Mouse (Mus musculus) midbrain, postnatal 0 days (tissue): ENCODE data around the gene Tmem14c. TPM values are rescaled to one million over a fixed set of nuclear protein-coding genes. Genes with fewer than 3 reads are reported as not detected.
A peak's percentile ranks its signal among the peaks of the same experiment; 100 is the strongest.

Experiments used
- ATAC-seq: fragments of 200-750 bp; cut with Nextera tagmentation; 2 replicates; pipeline ENCODE4 v1.8.0; 2017; ENCODE audit warnings: moderate number of reproducible peaks, mild to moderate bottlenecking, moderate TSS enrichment, moderate library complexity; ENCODE audit not compliant: low FRiP score
- DNase-seq: peaks from one replicate; pipeline ENCODE4 v3.0.0-alpha.2; 2015; ENCODE audit warnings: low spot score
- H3K27ac ChIP-seq: fragments of 300-500 bp; sonication (generic); 2 replicates; pipeline ENCODE4 v1.5.1; 2014; ENCODE audit warnings: low read depth, mild to moderate bottlenecking, low read length, mixed read lengths
- H3K27me3 ChIP-seq: fragments of 300-500 bp; sonication (generic); 2 replicates; pipeline ENCODE4 v1.6.1; 2014; ENCODE audit warnings: low read length, control low read depth, mixed read lengths; ENCODE audit not compliant: insufficient read depth
- H3K36me3 ChIP-seq: fragments of 300-500 bp; sonication (generic); 2 replicates; pipeline ENCODE4 v1.6.1; 2014; ENCODE audit warnings: low read length, control low read depth, mixed read lengths; ENCODE audit not compliant: insufficient read depth
- H3K4me1 ChIP-seq: fragments of 300-500 bp; sonication (generic); 2 replicates; pipeline ENCODE4 v1.6.1; 2014; ENCODE audit warnings: mild to moderate bottlenecking, control low read depth, antibody characterized with exemption, low read length, mixed read lengths; ENCODE audit not compliant: insufficient read depth
- H3K4me2 ChIP-seq: fragments of 300-500 bp; sonication (generic); 2 replicates; pipeline ENCODE4 v1.6.1; 2014; ENCODE audit warnings: low read depth, mild to moderate bottlenecking, low read length, mixed read lengths; ENCODE audit not compliant: poor library complexity, severe bottlenecking
- H3K4me3 ChIP-seq: fragments of 300-500 bp; sonication (generic); 2 replicates; pipeline ENCODE4 v1.5.1; 2014; ENCODE audit warnings: low read depth, mild to moderate bottlenecking, low read length, moderate library complexity
- H3K9ac ChIP-seq: fragments of 300-500 bp; sonication (generic); replicated peaks from 2 replicates; pipeline ENCODE4 v1.6.1; 2014; ENCODE audit warnings: mild to moderate bottlenecking, low read length, moderate library complexity, mixed read lengths; ENCODE audit not compliant: poor library complexity, severe bottlenecking
- H3K9me3 ChIP-seq: fragments of 300-500 bp; sonication (generic); 2 replicates; pipeline ENCODE4 v1.6.1; 2016; ENCODE audit warnings: low read length, control low read depth
- CTCF ChIP-seq: IDR thresholded peaks from 2 replicates; pipeline ENCODE4 v1.5.1; 2016; ENCODE audit warnings: antibody characterized with exemption, mild to moderate bottlenecking
- WGBS: fragments of 180-500 bp; shearing (Covaris S2); extraction: QIAGEN DNeasy Blood & Tissue Kit; methylation state at CpG from one replicate; pipeline ENCODE4 v1.1.7; 2014; 5-methylcytosine and 5-hydroxymethylcytosine counted together
- polyA plus RNA-seq: library from polyadenylated mRNA; unstranded; fragments of >200 nt; fragmentation: Nextera tagmentation; extraction: Ambion mirVana; gene quantifications from 2 replicates; pipeline ENCODE4 v1.2.1, GENCODE M21; 2015
- total RNA-seq: library from RNA; depleted of rRNA; stranded (reverse); fragments of >200 nt; gene quantifications from 2 replicates; pipeline ENCODE4 v1.2.3, GENCODE M21; 2014; rRNA removed

Gene Tmem14c
- total and polyA plus RNA-seq, 2 experiments from 2014 or later, result 34.3 to 112 TPM

GRCm38 (mm10) chr13:41042511-41042910 is 26.4 kb downstream of the Tmem14c start:
- Histone ChIP-seq H3K36me3 (no peaks in the 10 kb centered on the region), H3K27me3 (no peaks in the 10 kb centered on the region), H3K9ac (no peak overlapping the region), H3K9me3 (no peaks in the 10 kb centered on the region), H3K27ac (no peak overlapping the region), H3K4me2 (no peak overlapping the region), H3K4me3 (no peak overlapping the region), H3K4me1 (no peaks in the 10 kb centered on the region)
- DNase-seq (no peak), ATAC-seq (no peak)
- 91% methylated on average over 4 of the region's 4 CpGs for WGBS
- TF ChIP-seq CTCF, result no peak

GRCm38 (mm10) chr13:41045901-41046300 is 29.8 kb downstream of the Tmem14c start:
- no peak for ATAC-seq
- no peak for TF ChIP-seq CTCF
- Histone ChIP-seq H3K9ac (no peak overlapping the region), H3K9me3 (no peaks in the 10 kb centered on the region), H3K4me3 (no peak overlapping the region), H3K27me3 (no peaks in the 10 kb centered on the region), H3K4me2 (no peak overlapping the region), H3K27ac (no peak overlapping the region), H3K4me1 (no peaks in the 10 kb centered on the region), H3K36me3 (no peaks in the 10 kb centered on the region)
- 89% methylated on average over 8 of the region's 8 CpGs for WGBS
- DNase-seq, result no peak

- Histone ChIP-seq H3K4me3 (no peak overlapping the region), H3K36me3 (no peaks in the 10 kb centered on the region), H3K9me3 (no peaks in the 10 kb centered on the region), H3K4me1 (no peaks in the 10 kb centered on the region), H3K27ac (no peak overlapping the region), H3K27me3 (no peaks in the 10 kb centered on the region), H3K4me2 (no peak overlapping the region), H3K9ac (no peak overlapping the region)
- DNase-seq, result no peak
- ATAC-seq, result no peak
- 87% methylated on average over 6 of the region's 6 CpGs for WGBS
- TF ChIP-seq CTCF, result peak; percentile 37; the same call in 1 of the 2 replicates
These were observed 31.2 kb downstream of the Tmem14c start for GRCm38 (mm10) chr13:41047280-41047679.

GRCm38 (mm10) chr13:41051965-41052364 is 35.9 kb downstream of the Tmem14c start:
- Histone ChIP-seq H3K4me1 (no peaks in the 10 kb centered on the region), H3K4me3 (no peak overlapping the region), H3K4me2 (no peak overlapping the region), H3K9ac (no peak overlapping the region), H3K27ac (no peak overlapping the region), H3K36me3 (no peaks in the 10 kb centered on the region), H3K27me3 (no peaks in the 10 kb centered on the region), H3K9me3 (no peaks in the 10 kb centered on the region)
- no peak for DNase-seq
- ATAC-seq, result no peak
- no peak for TF ChIP-seq CTCF
- 26% methylated on average over 5 of the region's 5 CpGs for WGBS

GRCm38 (mm10) chr13:41067618-41068017 is 51.5 kb downstream of the Tmem14c start:
- H3K9me3 ChIP-seq, result no peaks in the 10 kb centered on the region
- no peak overlapping the region for H3K9ac ChIP-seq
- no peak overlapping the region for H3K4me3 ChIP-seq
- H3K27ac ChIP-seq, result no peak overlapping the region
- H3K36me3 ChIP-seq, result no peaks in the 10 kb centered on the region
- TF ChIP-seq CTCF, result no peak
- H3K4me1 ChIP-seq, result no peaks in the 10 kb centered on the region
- ATAC-seq, result no peak
- 97% methylated on average over 4 of the region's 4 CpGs for WGBS
- no peak overlapping the region for H3K4me2 ChIP-seq
- DNase-seq, result no peak
- H3K27me3 ChIP-seq, result no peaks in the 10 kb centered on the region

GRCm38 (mm10) chr13:41071617-41072016 is 55.5 kb downstream of the Tmem14c start:
- Histone ChIP-seq H3K4me1 (no peaks in the 10 kb centered on the region), H3K36me3 (no peaks in the 10 kb centered on the region), H3K27me3 (no peaks in the 10 kb centered on the region), H3K4me3 (no peak overlapping the region), H3K9ac (no peak overlapping the region), H3K9me3 (no peaks in the 10 kb centered on the region), H3K4me2 (no peak overlapping the region), H3K27ac (no peak overlapping the region)
- TF ChIP-seq CTCF, result no peak
- WGBS, result 88% methylated on average over 11 of the region's 11 CpGs
- DNase-seq, result no peak
- ATAC-seq, result no peak

Other genes with a start within 250 kb of the Tmem14c start
- 6.4 and 10.2 TPM in 2 replicates for gene Gcnt2, start 156.5 kb upstream of the Tmem14c start, total RNA-seq
- 2.4 and 2.9 TPM in 2 replicates for gene Gcnt2, start 156.5 kb upstream of the Tmem14c start, polyA plus RNA-seq
- 32.9 and 38.1 TPM in 2 replicates for gene Pak1ip1, start 15.3 kb upstream of the Tmem14c start, total RNA-seq
- gene Pak1ip1, start 15.3 kb upstream of the Tmem14c start, polyA plus RNA-seq, result 42.6 and 43.6 TPM in 2 replicates
- gene Mak, start 63.4 kb downstream of the Tmem14c start, total RNA-seq, result 1.1 and 2.3 TPM in 2 replicates
- gene Mak, start 63.4 kb downstream of the Tmem14c start, polyA plus RNA-seq, result 2.1 and 2.2 TPM in 2 replicates
- gene Gcm2, start 94.7 kb downstream of the Tmem14c start, total RNA-seq, result not detected in 2 replicates
- not detected in 2 replicates for gene Gcm2, start 94.7 kb downstream of the Tmem14c start, polyA plus RNA-seq
- gene Sycp2l, start 98.0 kb downstream of the Tmem14c start, total RNA-seq, result 0.16 TPM in 1 of 2 replicates, not detected in the other
- gene Sycp2l, start 98.0 kb downstream of the Tmem14c start, polyA plus RNA-seq, result not detected in 2 replicates
- 34.1 and 35.6 TPM in 2 replicates for gene Elovl2, start 204.1 kb downstream of the Tmem14c start, total RNA-seq
- 30.9 and 31.5 TPM in 2 replicates for gene Elovl2, start 204.1 kb downstream of the Tmem14c start, polyA plus RNA-seq
- 46.5 and 59.2 TPM in 2 replicates for gene Smim13, start 233.6 kb downstream of the Tmem14c start, total RNA-seq
- gene Smim13, start 233.6 kb downstream of the Tmem14c start, polyA plus RNA-seq, result 24.8 and 27.8 TPM in 2 replicates